Mouse (Mus musculus): ENCODE data around the gene P2rx1. TPM values are rescaled to one million over a fixed set of nuclear protein-coding genes. Genes with fewer than 3 reads are reported as not detected.
A peak's percentile ranks its signal among the peaks of the same experiment; 100 is the strongest.

P2rx1 gene
- total RNA-seq (2021): under 1 TPM; 0.20 to 0.40 TPM
- long read RNA-seq, experiment 1: 0 reads
- long read RNA-seq, experiment 2, partial matches to known transcripts: 0 of 1 reads
- long read RNA-seq, experiment 2, other reads (novel, unspliced or antisense): 1 of 1 reads

- DNase-seq (ENCODE audit: extremely low spot score in 1 of 2, low spot score in 2 of 2): no peak
- H3K27ac ChIP-seq: no peak within 1 kb of the TSS
- TF ChIP-seq CTCF (IDR thresholded peaks at IDR 0.05): no peak; the same call in 1 of the 2 replicates
- intact Hi-C loops (cut with DNase I): no loop called here
- H3K4me3 ChIP-seq: no peak within 1 kb of the TSS
Measured at GRCm38 (mm10) chr11:72998771-72999170, at the start of gene P2rx1. Gene P2rx1 (plus strand): TSS chr11:72999103.

- H3K4me3 ChIP-seq: no peak overlapping the region
- no peak for TF ChIP-seq CTCF (IDR thresholded peaks at IDR 0.05)
- no peak overlapping the region; the same call in 1 of the 2 replicates for H3K27ac ChIP-seq
- DNase-seq (ENCODE audit: extremely low spot score in 1 of 2, low spot score in 2 of 2): no peak
- intact Hi-C loops (cut with DNase I): no loop called here
Measured at GRCm38 (mm10) chr11:72951137-72952000, 47.5 kb upstream of the P2rx1 start.

- no peak for TF ChIP-seq CTCF (IDR thresholded peaks at IDR 0.05)
- Histone ChIP-seq H3K4me3 (no peak overlapping the region), H3K27ac (no peak overlapping the region)
- DNase-seq (ENCODE audit: extremely low spot score in 1 of 2, low spot score in 2 of 2): no peak
- intact Hi-C loops (cut with DNase I): no loop called here
Measured at GRCm38 (mm10) chr11:72952226-72952625, 46.7 kb upstream of the P2rx1 start.

- intact Hi-C loops (cut with DNase I): no loop called here
- H3K4me3 ChIP-seq: no peak overlapping the region
- no peak overlapping the region for H3K27ac ChIP-seq
- TF ChIP-seq CTCF (IDR thresholded peaks at IDR 0.05): no peak
- no peak for DNase-seq (ENCODE audit: extremely low spot score in 1 of 2, low spot score in 2 of 2)
Measured at GRCm38 (mm10) chr11:72952697-72953096, 46.2 kb upstream of the P2rx1 start.

GRCm38 (mm10) chr11:72953116-72953439, 45.8 kb upstream of the P2rx1 start:
- intact Hi-C loops (cut with DNase I): no loop called here
- no peak for DNase-seq (ENCODE audit: extremely low spot score in 1 of 2, low spot score in 2 of 2)
- Histone ChIP-seq H3K27ac (no peak overlapping the region), H3K4me3 (no peak overlapping the region)
- TF ChIP-seq CTCF (IDR thresholded peaks at IDR 0.05): no peak

GRCm38 (mm10) chr11:72953440-72954151, 45.3 kb upstream of the P2rx1 start:
- no peak overlapping the region for H3K27ac ChIP-seq
- intact Hi-C loops (cut with DNase I): no loop called here
- no peak for DNase-seq (ENCODE audit: extremely low spot score in 1 of 2, low spot score in 2 of 2)
- H3K4me3 ChIP-seq: no peak overlapping the region
- TF ChIP-seq CTCF (IDR thresholded peaks at IDR 0.05): no peak

- H3K27ac ChIP-seq: no peak overlapping the region
- intact Hi-C loops (cut with DNase I): no loop called here
- no peak for TF ChIP-seq CTCF (IDR thresholded peaks at IDR 0.05)
- no peak overlapping the region for H3K4me3 ChIP-seq
- DNase-seq (ENCODE audit: extremely low spot score in 1 of 2, low spot score in 2 of 2): no peak
Measured at GRCm38 (mm10) chr11:72954216-72954615, 44.7 kb upstream of the P2rx1 start.

GRCm38 (mm10) chr11:72955339-72955974, 43.4 kb upstream of the P2rx1 start:
- no peak overlapping the region for H3K4me3 ChIP-seq
- intact Hi-C loops (cut with DNase I): no loop called here
- no peak for DNase-seq (ENCODE audit: extremely low spot score in 1 of 2, low spot score in 2 of 2)
- H3K27ac ChIP-seq: no peak overlapping the region
- no peak for TF ChIP-seq CTCF (IDR thresholded peaks at IDR 0.05)

- TF ChIP-seq CTCF (IDR thresholded peaks at IDR 0.05): no peak
- intact Hi-C loops (cut with DNase I): no loop called here
- no peak for DNase-seq (ENCODE audit: extremely low spot score in 1 of 2, low spot score in 2 of 2)
Measured at GRCm38 (mm10) chr11:72957318-72957717, 41.6 kb upstream of the P2rx1 start.

GRCm38 (mm10) chr11:72959924-72960679, 38.8 kb upstream of the P2rx1 start:
- intact Hi-C loops (cut with DNase I): no loop called here
- no peak overlapping the region for H3K27ac ChIP-seq
- no peak overlapping the region for H3K4me3 ChIP-seq
- TF ChIP-seq CTCF (IDR thresholded peaks at IDR 0.05): peak; percentile 10
- DNase-seq (ENCODE audit: extremely low spot score in 1 of 2, low spot score in 2 of 2): no peak

More at GRCm38 (mm10) chr11:72957318-72957717, 41.6 kb upstream of the P2rx1 start:
- no peak overlapping the region for H3K27ac ChIP-seq
- H3K4me3 ChIP-seq: no peak overlapping the region

GRCm38 (mm10) chr11:72960723-72961071, 38.2 kb upstream of the P2rx1 start:
- Histone ChIP-seq H3K27ac (no peak overlapping the region), H3K4me3 (peak overlapping the region; percentile 28; the same call in 1 of the 2 replicates)
- TF ChIP-seq CTCF (IDR thresholded peaks at IDR 0.05): no peak
- DNase-seq (ENCODE audit: extremely low spot score in 1 of 2, low spot score in 2 of 2): no peak
- intact Hi-C loops (cut with DNase I): no loop called here
